Mouse (Mus musculus) limb, embryonic 13.5 days (tissue): ENCODE results near the gene Tie1. TPM values are rescaled to one million over a fixed set of nuclear protein-coding genes. Genes with fewer than 3 reads are reported as not detected.
"Not testable (repeated sequence)": the region's sequence is repeated elsewhere in the genome, so short reads cannot be mapped to it uniquely, and the experiment has no call there.

Source experiments
- ATAC-seq: fragments of 200-750 bp; cut with Nextera tagmentation; 2 replicates; pipeline ENCODE4 v1.8.0; 2017; ENCODE audit warnings: low read depth, moderate number of reproducible peaks, moderate TSS enrichment; ENCODE audit not compliant: low FRiP score
- H3K27ac ChIP-seq: fragments of 300-500 bp; sonication (generic); 2 replicates; pipeline ENCODE4 v1.5.1; 2015; ENCODE audit warnings: inconsistent platforms, mild to moderate bottlenecking, moderate library complexity
- H3K27me3 ChIP-seq: fragments of 300-500 bp; sonication (generic); 2 replicates; pipeline ENCODE4 v1.6.1; 2015; ENCODE audit warnings: mild to moderate bottlenecking, inconsistent platforms
- H3K36me3 ChIP-seq: fragments of 300-500 bp; sonication (generic); 2 replicates; pipeline ENCODE4 v1.6.1; 2015; ENCODE audit warnings: inconsistent platforms, mild to moderate bottlenecking, moderate library complexity
- H3K4me1 ChIP-seq: fragments of 300-500 bp; sonication (generic); 2 replicates; pipeline ENCODE4 v1.6.1; 2015; ENCODE audit warnings: inconsistent platforms
- H3K4me2 ChIP-seq: fragments of 300-500 bp; sonication (generic); replicated peaks from 2 replicates; pipeline ENCODE4 v1.6.1; 2015; ENCODE audit warnings: inconsistent platforms, mild to moderate bottlenecking, moderate library complexity
- H3K4me3 ChIP-seq: fragments of 300-500 bp; sonication (generic); 2 replicates; pipeline ENCODE4 v1.5.1; 2015; ENCODE audit warnings: moderate library complexity, mild to moderate bottlenecking, inconsistent platforms
- H3K9ac ChIP-seq: fragments of 300-500 bp; sonication (generic); 2 replicates; pipeline ENCODE4 v1.6.1; 2015; ENCODE audit warnings: mild to moderate bottlenecking, inconsistent platforms
- H3K9me3 ChIP-seq: fragments of 300-500 bp; sonication (generic); 2 replicates; pipeline ENCODE4 v1.6.1; 2016; ENCODE audit warnings: inconsistent platforms
- WGBS: fragments of 180-500 bp; shearing (Covaris S2); methylation state at CpG from one replicate; pipeline ENCODE4 v1.1.7; 2015; 5-methylcytosine and 5-hydroxymethylcytosine counted together
- polyA plus RNA-seq: library from polyadenylated mRNA; unstranded; fragments of >200 nt; fragmentation: Nextera tagmentation; extraction: Ambion mirVana; gene quantifications from 2 replicates; pipeline ENCODE4 v1.2.1, GENCODE M21; 2015

Tie1 gene
- polyA plus RNA-seq, 1 experiment from 2014 or later = 22.8 TPM

GRCm38 (mm10) chr4:118518208-118518607 lies 28.3 kb upstream of the Tie1 start:
- no peak for ATAC-seq
- WGBS = 65% methylated on average over 5 of the region's 5 CpGs
- no peaks in the 10 kb centered on the region for H3K36me3 ChIP-seq
- peaks cover 9% of the 10 kb centered on the region; the same call in 1 of the 2 replicates for H3K4me1 ChIP-seq
- H3K4me3 ChIP-seq = no peak overlapping the region
- H3K9ac ChIP-seq = no peak overlapping the region
- peaks cover 31% of the 10 kb centered on the region for H3K27me3 ChIP-seq
- H3K9me3 ChIP-seq = no peaks in the 10 kb centered on the region
- no peak overlapping the region for H3K27ac ChIP-seq
- no peak overlapping the region for H3K4me2 ChIP-seq

GRCm38 (mm10) chr4:118517497-118518146 lies 27.8 kb upstream of the Tie1 start:
- Histone ChIP-seq H3K4me2 (no peak overlapping the region), H3K36me3 (no peaks in the 10 kb centered on the region)
- 44% methylated on average over 16 of the region's 16 CpGs for WGBS

DNA sequence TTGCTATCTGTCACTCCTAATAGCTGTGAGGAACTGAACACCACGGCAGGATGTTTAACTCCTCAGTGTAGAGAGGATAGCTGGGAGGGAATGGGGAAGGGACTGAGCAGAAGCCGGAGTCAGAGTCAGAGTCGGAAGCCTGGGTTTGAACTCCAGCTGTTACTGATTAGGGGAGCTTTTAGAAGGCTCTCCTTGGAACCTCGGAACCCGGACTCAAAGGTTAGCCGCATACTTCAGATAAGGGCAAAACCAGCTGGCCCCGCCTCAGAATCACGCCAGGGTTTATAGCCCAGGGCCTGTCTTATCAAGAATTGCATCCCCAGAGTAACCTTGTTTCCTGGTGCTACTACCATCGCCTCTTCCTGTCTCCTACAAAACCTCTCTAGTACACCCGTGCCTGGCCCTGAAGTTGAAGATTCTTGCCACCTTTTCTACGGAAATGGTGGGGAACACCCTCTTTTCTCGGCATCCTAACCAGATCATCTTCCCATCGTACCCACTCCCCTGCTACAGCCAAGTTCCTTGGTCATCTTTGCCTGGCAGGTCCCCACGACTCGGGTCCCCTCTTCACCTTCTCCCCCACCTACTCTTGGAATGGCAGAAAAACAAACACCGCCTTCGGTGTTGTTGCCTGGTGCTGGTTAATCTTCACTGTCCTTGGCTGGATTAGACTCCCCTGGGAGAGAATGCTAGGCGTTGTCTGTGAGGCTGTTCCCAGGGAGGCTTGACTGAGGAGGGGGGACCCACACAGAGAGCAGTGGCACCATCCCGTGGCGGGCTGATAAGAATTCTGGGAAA lies 27.0 kb upstream of the Tie1 start:
- peaks cover 9% of the 10 kb centered on the region; the same call in 1 of the 2 replicates for H3K4me1 ChIP-seq
- H3K4me3 ChIP-seq = no peak overlapping the region
- 12% methylated on average over 20 of the region's 20 CpGs for WGBS
- H3K4me2 ChIP-seq = no peak overlapping the region
- no peak overlapping the region for H3K27ac ChIP-seq
- no peaks in the 10 kb centered on the region for H3K36me3 ChIP-seq
- no peak overlapping the region for H3K9ac ChIP-seq
- ATAC-seq = no peak
- H3K27me3 ChIP-seq = peaks cover 31% of the 10 kb centered on the region
- no peaks in the 10 kb centered on the region for H3K9me3 ChIP-seq

More at GRCm38 (mm10) chr4:118517497-118518146, 27.8 kb upstream of the Tie1 start:
- Histone ChIP-seq H3K27ac (no peak overlapping the region), H3K27me3 (peaks cover 31% of the 10 kb centered on the region), H3K4me1 (peaks cover 9% of the 10 kb centered on the region; the same call in 1 of the 2 replicates), H3K9ac (no peak overlapping the region), H3K4me3 (no peak overlapping the region), H3K9me3 (no peaks in the 10 kb centered on the region)
- no peak for ATAC-seq

DNA sequence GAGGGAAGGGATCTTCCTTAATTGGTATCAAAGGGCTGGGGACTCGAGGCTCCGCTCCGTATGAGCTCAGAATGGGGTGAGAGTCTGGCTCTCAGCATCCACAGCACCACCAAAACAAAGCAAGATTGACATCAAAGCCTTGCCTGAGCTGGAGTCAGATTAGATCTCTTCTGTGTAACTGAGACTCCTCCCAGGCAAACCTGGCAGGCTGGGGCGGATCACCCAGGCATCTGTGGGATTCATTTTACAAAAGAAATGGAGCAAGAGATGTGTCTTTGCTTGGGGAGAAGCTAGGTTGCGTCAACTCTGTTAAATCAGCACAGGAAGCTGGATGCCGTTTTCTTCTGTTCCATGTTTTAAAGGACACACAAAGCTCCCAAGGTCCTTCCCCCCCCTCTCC lies 19.2 kb upstream of the Tie1 start:
- no peak for ATAC-seq

DNA sequence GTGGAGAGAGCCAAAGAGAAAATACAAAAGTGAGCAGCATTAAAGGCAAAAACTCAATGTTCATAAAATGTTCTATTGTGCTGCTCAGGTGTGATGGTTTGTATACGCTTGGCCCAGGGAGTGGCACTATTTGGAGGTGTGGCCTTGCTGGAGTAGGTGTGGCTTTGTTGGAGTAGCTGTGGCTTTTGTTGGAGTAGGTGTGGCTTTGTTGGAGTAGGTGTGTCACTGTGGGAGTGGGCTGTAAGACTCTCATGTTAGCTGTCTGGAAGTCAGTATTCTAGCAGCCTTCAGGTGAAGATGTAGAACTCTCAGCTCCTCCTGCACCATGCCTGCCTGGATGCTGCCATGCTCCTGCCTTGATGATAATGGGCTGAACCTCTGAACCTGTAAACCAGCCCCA lies 17.3 kb upstream of the Tie1 start:
- not testable (repeated sequence) for H3K4me2 ChIP-seq, H3K27me3 ChIP-seq, H3K4me1 ChIP-seq, H3K9me3 ChIP-seq, H3K4me3 ChIP-seq, ATAC-seq, H3K36me3 ChIP-seq, H3K27ac ChIP-seq, H3K9ac ChIP-seq
- WGBS = 88% methylated on average over 1 of the region's 1 CpGs

More for the DNA sequence above, 19.2 kb upstream of the Tie1 start:
- Histone ChIP-seq H3K4me1 (no peaks in the 10 kb centered on the region), H3K4me3 (no peak overlapping the region), H3K27ac (no peak overlapping the region), H3K9me3 (no peaks in the 10 kb centered on the region), H3K36me3 (no peaks in the 10 kb centered on the region), H3K27me3 (no peaks in the 10 kb centered on the region), H3K9ac (no peak overlapping the region), H3K4me2 (no peak overlapping the region)
- 23% methylated on average over 6 of the region's 6 CpGs for WGBS

DNA sequence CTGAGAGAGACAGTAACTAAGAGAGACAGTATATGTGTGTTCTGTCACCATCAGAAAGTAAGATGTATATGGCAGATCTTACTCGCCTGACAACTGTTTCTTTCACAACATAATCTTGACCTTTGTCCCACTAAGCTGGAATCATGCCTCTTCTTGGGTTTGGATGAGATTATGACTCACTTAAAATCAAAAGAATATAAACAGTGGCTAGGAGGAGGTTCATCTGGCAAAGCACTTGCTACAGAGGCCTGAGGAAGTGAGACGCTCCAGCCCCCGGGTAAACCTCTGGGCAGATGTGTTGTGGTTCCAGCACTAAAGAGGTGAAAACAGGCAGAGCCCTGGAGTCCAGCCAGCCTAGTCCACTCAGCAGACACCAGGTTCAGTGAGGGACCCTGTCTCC lies 15.7 kb upstream of the Tie1 start:
- no peak for ATAC-seq
- Histone ChIP-seq H3K4me2 (no peak overlapping the region), H3K9ac (no peak overlapping the region), H3K27ac (no peak overlapping the region), H3K4me1 (no peaks in the 10 kb centered on the region), H3K4me3 (no peak overlapping the region), H3K9me3 (no peaks in the 10 kb centered on the region), H3K36me3 (no peaks in the 10 kb centered on the region), H3K27me3 (no peaks in the 10 kb centered on the region)
- WGBS = 72% methylated on average over 3 of the region's 3 CpGs

DNA sequence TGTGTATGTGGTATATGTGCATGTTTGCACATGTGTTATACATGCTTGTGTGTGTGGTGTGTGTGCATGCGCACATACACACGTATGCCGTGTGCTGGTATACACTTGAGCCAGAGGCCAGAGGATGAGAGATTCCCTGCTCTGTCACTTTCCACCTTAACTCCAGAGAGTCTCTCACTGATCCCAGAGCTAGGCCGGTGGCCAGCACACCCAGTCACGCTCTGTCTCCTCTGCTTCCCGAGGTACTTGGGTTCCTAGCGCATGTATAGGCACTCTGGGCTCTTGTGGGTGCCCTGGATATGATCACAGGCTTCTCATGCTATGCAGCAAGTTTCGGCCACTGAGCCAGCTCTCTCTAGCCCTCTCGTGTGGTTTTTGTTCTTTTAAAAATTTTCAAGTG lies 10.9 kb upstream of the Tie1 start:
- no peak overlapping the region for H3K9ac ChIP-seq
- no peaks in the 10 kb centered on the region for H3K36me3 ChIP-seq
- H3K4me1 ChIP-seq = no peaks in the 10 kb centered on the region
- no peaks in the 10 kb centered on the region for H3K9me3 ChIP-seq
- no peak overlapping the region for H3K27ac ChIP-seq
- no peaks in the 10 kb centered on the region for H3K27me3 ChIP-seq
- WGBS = 65% methylated on average over 9 of the region's 9 CpGs
- no peak for ATAC-seq
- H3K4me2 ChIP-seq = no peak overlapping the region
- H3K4me3 ChIP-seq = no peak overlapping the region

DNA sequence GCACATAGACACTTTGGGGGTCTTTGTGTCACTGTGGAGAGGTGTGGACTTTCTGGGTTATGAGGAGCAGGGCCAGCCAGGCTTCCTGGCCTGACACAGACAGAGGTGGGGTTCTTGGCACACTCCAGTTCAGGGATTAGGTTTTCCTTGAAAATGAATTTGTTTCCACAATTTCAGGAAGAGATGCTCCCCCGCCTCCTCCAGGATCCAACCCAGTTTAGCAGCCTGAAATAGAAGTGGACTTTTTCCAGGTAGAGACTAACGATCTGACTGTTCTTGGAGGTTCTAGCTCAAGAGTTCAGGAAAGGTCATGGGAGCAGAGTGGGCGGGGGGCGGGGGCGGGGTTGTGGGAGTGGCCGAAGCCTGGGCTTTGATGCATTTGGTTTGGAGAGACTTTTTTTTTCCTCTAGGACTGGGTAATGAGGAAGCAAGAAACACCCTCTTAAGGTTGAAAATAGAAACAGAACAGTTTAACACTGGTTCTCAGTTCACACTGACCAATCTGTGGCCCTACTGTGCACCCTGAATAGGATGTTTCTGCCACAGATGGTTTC lies 10.4 kb upstream of the Tie1 start:
- 43% methylated on average over 6 of the region's 6 CpGs for WGBS

GRCm38 (mm10) chr4:118490461-118490860 lies 600 bp upstream of the Tie1 start:
- H3K9me3 ChIP-seq = no peaks in the 10 kb centered on the region
- no peaks in the 10 kb centered on the region for H3K4me1 ChIP-seq
- H3K36me3 ChIP-seq = no peaks in the 10 kb centered on the region
- H3K4me3 ChIP-seq = no peak overlapping the region
- no peak overlapping the region for H3K9ac ChIP-seq
- H3K27ac ChIP-seq = no peak overlapping the region
- H3K4me2 ChIP-seq = no peak overlapping the region
- H3K27me3 ChIP-seq = no peaks in the 10 kb centered on the region
- no peak for ATAC-seq
- 92% methylated on average over 10 of the region's 10 CpGs for WGBS

More for the DNA sequence above, 10.4 kb upstream of the Tie1 start:
- no peak for ATAC-seq
- Histone ChIP-seq H3K9ac (no peak overlapping the region), H3K27me3 (no peaks in the 10 kb centered on the region), H3K4me2 (no peak overlapping the region), H3K4me3 (no peak overlapping the region), H3K9me3 (no peaks in the 10 kb centered on the region), H3K4me1 (no peaks in the 10 kb centered on the region), H3K27ac (no peak overlapping the region), H3K36me3 (no peaks in the 10 kb centered on the region)

DNA sequence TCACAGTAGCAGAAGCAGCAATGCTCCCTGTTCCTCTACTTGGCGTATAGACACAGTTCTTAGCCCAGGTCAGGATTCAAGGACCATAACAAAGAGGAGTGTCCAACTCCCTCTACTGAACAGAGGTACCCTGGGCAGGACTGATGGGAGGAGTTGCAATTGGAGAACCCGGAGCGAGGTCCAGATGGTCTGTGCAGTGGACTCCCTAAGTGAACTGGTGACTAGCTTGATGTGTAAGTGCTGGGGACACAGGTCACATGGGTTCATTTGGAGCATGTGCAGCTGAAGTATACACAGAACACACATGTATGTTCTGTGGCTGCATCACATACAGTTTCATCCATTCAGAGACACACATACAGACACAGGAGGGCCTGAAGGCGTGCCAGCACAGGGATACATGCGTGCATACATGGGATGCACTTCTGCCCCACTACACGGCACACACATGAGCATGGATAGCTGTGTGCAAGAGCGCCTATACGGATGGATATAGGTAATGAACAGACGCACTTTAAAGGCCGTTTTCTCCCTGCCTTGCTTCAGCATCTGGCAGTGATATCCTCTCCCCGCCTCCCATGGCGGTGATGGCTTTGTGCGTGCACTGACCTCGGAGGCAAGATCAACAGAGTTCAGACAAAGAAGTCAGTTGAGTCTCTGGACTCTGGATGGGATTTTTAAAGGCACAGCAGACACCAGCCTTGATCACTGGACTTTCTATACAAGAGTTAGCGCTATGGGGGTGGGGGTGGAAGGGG lies 12.9 kb downstream of the Tie1 start:
- H3K36me3 ChIP-seq = no peaks in the 10 kb centered on the region
- 35% methylated on average over 15 of the region's 15 CpGs for WGBS
- no peak overlapping the region; the same call in 1 of the 2 replicates for H3K4me2 ChIP-seq
- peaks cover 6% of the 10 kb centered on the region for H3K4me1 ChIP-seq
- no peak overlapping the region for H3K9ac ChIP-seq
- no peaks in the 10 kb centered on the region for H3K9me3 ChIP-seq
- no peaks in the 10 kb centered on the region for H3K27me3 ChIP-seq
- no peak for ATAC-seq
- no peak overlapping the region for H3K27ac ChIP-seq
- H3K4me3 ChIP-seq = no peak overlapping the region

GRCm38 (mm10) chr4:118472687-118473086 lies 17.2 kb downstream of the Tie1 start:
- no peak overlapping the region for H3K9ac ChIP-seq
- H3K27me3 ChIP-seq = no peaks in the 10 kb centered on the region
- H3K4me2 ChIP-seq = no peak overlapping the region
- no peaks in the 10 kb centered on the region for H3K9me3 ChIP-seq
- 0 out of 2 replicates have a peak, but pooled peaks have one; percentile 16 for ATAC-seq
- no peaks in the 10 kb centered on the region for H3K36me3 ChIP-seq
- H3K4me3 ChIP-seq = no peak overlapping the region
- no peak overlapping the region for H3K27ac ChIP-seq
- 86% methylated on average over 11 of the region's 11 CpGs for WGBS
- peaks cover 13% of the 10 kb centered on the region for H3K4me1 ChIP-seq

GRCm38 (mm10) chr4:118471281-118471680 lies 18.6 kb downstream of the Tie1 start:
- Histone ChIP-seq H3K27ac (no peak overlapping the region), H3K4me2 (no peak overlapping the region), H3K4me1 (peaks cover 7% of the 10 kb centered on the region; the same call in 1 of the 2 replicates), H3K4me3 (no peak overlapping the region), H3K9ac (no peak overlapping the region), H3K9me3 (no peaks in the 10 kb centered on the region), H3K36me3 (no peaks in the 10 kb centered on the region), H3K27me3 (no peaks in the 10 kb centered on the region)
- WGBS = 27% methylated on average over 6 of the region's 6 CpGs
- no peak for ATAC-seq
